Mouse (Mus musculus) mouse trophoblast stem cell (cell line): ENCODE measurements around the gene Rtca.

Experiments used
- in situ Hi-C, 2 experiments: fragments of 300-500 bp; cut with MseI, MboI; formaldehyde crosslinking; loops; 2 replicates in 1 of 2; 3 replicates in 1 of 2; pipeline ENCODE4 v1.15.1; 2025

The Rtca gene

DNA sequence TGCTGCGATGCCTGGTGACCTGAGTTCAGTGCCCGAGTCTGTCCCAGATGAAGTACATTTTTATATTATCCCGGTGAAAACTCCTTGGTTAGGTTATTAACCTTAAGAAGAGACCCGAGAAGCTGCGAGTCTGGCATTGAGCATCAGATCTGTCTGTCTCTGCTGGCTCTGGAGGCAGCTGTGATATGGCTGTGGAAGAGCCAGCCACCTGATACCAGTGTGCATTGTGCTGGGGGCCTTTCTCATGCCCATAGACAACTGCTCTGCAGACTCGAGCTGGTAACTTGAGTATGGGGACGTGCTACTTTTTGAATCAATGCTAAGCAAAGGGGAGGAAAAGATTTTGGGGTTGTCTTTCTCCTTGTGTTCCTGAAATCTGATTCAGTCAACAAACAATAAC is 30.7 kb downstream of the Rtca start:
- in situ Hi-C loops = loop anchor here in 1 of 2 experiments (25.0 kb wide), 1 partner anchor 440 kb away; no protein-coding TSS in a partner anchor

DNA sequence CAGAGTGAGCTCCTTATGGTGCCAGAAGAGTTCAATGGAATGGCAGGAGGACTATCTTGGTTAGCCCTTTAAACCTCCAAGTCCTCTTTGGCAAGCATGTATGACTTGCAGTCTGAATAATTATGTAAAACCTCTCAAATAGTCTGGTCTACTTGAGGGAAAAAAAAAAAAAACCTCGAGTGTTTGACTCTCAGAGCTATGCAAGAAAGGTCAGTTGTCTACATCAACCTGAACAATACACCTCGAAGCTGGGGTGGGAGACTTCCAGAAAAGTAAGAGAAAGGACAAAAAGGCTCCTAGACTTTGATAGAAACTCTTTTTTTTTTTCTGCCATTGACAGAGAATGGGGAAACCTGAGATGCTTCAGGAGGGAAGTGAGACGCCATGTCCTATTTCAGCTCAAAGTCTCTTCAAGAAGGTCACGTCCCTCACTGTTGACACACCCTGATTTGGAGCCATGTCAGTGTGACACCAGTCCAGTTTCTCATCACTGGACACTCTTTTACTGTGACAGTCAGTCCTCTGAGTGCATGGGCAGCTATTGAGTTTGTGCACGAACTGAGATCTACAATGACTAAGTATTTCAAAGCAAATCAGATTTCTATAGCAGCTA is 31.2 kb downstream of the Rtca start:
- in situ Hi-C loops = loop anchor here in 1 of 2 experiments (25.0 kb wide), 1 partner anchor 439 kb away; no protein-coding TSS in a partner anchor

DNA sequence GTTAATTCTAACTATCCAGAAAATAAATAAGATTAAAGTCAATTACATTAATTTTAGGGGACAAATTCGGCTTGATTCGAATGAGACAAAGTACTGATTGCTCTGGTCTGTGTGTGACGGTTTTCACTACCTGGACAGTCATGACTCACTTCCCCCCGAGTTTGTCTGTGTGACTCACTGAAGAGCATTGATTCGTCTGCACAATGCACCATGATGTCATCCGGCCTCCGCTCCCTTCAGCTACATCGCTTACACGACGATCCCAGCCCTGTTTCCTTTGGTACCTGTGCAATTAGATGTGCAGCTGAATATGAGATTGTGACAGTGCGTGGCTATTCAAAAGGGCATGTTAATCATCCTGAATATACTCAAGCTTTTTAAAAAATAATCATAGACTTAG is 33.4 kb downstream of the Rtca start:
- in situ Hi-C loops = loop anchor here in 1 of 2 experiments (25.0 kb wide), 1 partner anchor 437 kb away; no protein-coding TSS in a partner anchor

DNA sequence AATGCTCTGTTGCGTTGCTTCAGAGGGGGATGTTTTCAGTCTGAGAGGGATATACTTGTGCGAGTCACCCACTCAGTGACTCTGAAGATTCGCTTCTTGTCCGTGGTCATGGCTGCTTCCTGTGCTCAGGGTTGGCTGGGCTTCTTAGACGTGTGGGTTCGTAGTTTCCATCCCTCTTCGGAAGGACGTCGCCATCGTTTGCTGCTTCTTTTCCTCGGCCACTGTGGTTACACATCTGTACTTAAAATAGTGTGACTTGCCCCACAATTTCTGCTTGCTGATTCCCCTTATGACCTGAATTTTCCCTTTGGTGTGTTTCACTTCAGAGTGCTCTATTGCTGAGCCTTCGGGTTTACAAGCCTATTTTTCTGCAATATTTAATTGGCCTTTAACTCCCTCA is 42.3 kb downstream of the Rtca start:
- in situ Hi-C loops = no loop called here

DNA sequence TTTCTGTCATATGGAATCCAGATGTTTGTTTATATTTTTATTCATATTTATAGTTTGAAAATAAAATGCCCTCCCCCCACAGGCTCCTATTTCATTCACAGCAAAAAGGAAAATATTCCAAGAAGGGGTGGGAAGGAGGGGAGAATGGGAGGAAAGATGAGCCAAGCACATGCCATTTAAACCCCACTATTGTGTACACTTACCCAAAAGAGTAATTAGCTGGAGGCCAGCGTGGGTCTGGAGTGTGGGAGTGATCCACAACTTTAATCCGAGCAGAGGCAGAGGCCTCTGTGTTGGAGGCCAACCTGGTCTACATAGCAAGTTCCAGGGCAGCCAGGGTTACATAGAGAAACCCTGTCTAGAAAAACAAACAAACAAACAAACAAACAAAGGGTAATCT is 43.7 kb downstream of the Rtca start:
- in situ Hi-C loops = no loop called here

DNA sequence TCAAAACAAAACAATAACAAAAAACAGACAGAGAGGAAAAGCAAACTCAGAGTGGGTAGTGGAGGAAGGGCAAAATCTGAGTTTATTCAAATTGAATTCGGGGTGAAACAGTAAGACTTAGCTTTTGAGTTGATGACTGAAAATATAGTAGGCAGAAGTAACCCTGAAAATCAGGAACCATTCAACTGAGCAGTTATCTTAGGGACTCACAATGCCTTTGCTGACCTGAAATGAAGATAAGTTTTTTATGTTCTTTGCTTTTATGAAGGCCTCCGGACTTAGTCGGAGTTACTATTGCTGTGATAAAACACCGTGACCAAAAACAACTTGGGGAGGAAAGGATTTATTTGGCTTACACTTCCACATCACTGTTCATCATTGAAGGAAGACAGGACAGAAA is 47.0 kb downstream of the Rtca start:
- in situ Hi-C loops = no loop called here

DNA sequence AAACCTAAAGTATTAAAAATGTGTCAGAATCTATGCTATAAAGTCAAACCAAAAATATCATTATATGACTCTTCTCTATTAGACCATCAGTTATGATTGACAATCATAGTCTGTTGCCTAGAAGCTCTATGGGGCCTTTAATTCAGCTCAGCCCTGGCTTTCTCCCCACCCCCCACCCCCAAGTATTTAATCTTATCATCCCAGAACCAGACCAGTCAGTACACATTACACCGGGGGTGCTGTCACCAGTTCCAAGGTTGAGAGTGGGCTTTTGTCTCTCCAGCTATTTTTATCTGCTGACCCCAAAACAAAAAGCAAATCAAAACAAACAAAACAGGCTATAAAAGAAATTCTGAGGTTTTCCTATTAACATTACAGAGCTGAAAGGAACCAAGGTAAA is 53.5 kb downstream of the Rtca start:
- in situ Hi-C loops = no loop called here

GRCm38 (mm10) chr3:116450741-116451140 is 57.3 kb downstream of the Rtca start:
- in situ Hi-C loops = no loop called here

GRCm38 (mm10) chr3:116444327-116444726 is 63.7 kb downstream of the Rtca start:
- in situ Hi-C loops = no loop called here

GRCm38 (mm10) chr3:116442788-116443187 is 65.2 kb downstream of the Rtca start:
- in situ Hi-C loops = no loop called here

GRCm38 (mm10) chr3:116441518-116442205 is 66.3 kb downstream of the Rtca start:
- in situ Hi-C loops = no loop called here

DNA sequence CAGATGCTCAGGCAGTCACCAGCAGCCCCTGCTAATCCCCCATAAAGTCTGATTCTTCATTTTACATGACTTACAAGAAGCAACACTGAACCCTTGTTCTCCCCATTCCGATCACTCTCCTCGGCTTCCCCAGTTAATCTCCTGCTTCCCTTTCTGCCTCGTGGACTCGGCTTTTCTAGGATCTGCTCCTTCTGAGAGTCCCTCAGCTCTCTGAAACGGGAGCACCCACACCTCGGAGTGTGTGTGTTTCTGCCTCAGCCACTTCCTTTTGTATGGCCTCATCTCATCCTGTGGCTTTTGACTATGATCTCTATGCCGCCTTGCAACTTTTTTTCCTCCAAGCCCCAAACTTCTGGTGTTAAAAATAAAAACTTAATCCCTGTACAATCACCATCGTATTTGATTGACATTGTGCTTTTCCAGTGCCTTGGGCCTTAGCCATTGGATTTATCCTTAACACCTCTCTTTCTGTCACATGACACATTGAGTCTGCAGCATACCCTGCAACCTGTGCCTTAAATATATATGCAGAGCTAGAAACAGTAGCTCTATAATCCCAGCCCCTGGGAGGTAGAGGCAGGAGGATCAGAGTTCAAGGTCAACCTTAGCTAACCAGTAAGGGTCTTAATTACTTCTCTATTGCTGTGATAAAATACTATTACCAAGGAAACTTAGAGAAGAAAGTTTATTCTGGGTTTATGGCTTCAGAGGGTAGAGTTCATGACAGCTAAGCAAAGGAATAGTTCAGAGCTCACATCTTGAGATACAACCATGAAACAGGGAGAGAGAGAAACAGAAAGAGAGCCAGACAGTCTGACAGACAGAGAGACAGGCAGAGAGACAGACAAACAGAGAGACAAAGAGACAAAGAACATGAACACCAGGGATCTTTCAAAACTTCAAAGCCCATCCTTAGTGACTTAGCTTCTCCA is 67.7 kb downstream of the Rtca start:
- in situ Hi-C loops = no loop called here
